Mouse (Mus musculus): ENCODE measurements around the gene Nol4l.
"Not testable (repeated sequence)": the region's sequence is repeated elsewhere in the genome, so short reads cannot be mapped to it uniquely, and the experiment has no call there.

Gene Nol4l

GRCm38 (mm10) chr2:153417841-153418240 is 111.9 kb downstream of the Nol4l start:
- DNase-seq (ENCODE audit: low spot score in 2 of 2), result no peak

GRCm38 (mm10) chr2:153414607-153415006 is 115.2 kb downstream of the Nol4l start:
- no peak for DNase-seq (ENCODE audit: low spot score in 2 of 2)

- no peak for DNase-seq (ENCODE audit: low spot score in 2 of 2)
These were observed 117.2 kb downstream of the Nol4l start for GRCm38 (mm10) chr2:153412563-153412962.

- DNase-seq (ENCODE audit: low spot score in 2 of 2), result no peak
These were observed 118.2 kb downstream of the Nol4l start for GRCm38 (mm10) chr2:153411557-153411956.

- DNase-seq (ENCODE audit: low spot score in 2 of 2), result no peak
These were observed 120.8 kb downstream of the Nol4l start for GRCm38 (mm10) chr2:153408971-153409370.

GRCm38 (mm10) chr2:153406882-153407281 is 122.9 kb downstream of the Nol4l start:
- no peak for DNase-seq (ENCODE audit: low spot score in 2 of 2)

- no peak for DNase-seq (ENCODE audit: low spot score in 2 of 2)
These were observed 124.9 kb downstream of the Nol4l start for GRCm38 (mm10) chr2:153404882-153405281.

- DNase-seq (ENCODE audit: low spot score in 2 of 2), result no peak
These were observed 125.7 kb downstream of the Nol4l start for GRCm38 (mm10) chr2:153404062-153404461.

- DNase-seq (ENCODE audit: low spot score in 2 of 2), result no peak
These were observed 130.6 kb downstream of the Nol4l start for GRCm38 (mm10) chr2:153399166-153399565.

GRCm38 (mm10) chr2:153397790-153398515 is 131.8 kb downstream of the Nol4l start:
- no peak for DNase-seq (ENCODE audit: low spot score in 2 of 2)

- DNase-seq (ENCODE audit: low spot score in 2 of 2), result no peak
These were observed 136.7 kb downstream of the Nol4l start for GRCm38 (mm10) chr2:153393045-153393444.

- no peak for DNase-seq (ENCODE audit: low spot score in 2 of 2)
These were observed 139.9 kb downstream of the Nol4l start for GRCm38 (mm10) chr2:153389831-153390230.

GRCm38 (mm10) chr2:153380479-153380878 is 149.3 kb downstream of the Nol4l start:
- DNase-seq (ENCODE audit: low spot score in 2 of 2), result no peak

- no peak for DNase-seq (ENCODE audit: low spot score in 2 of 2)
These were observed 154.4 kb downstream of the Nol4l start for GRCm38 (mm10) chr2:153375380-153375779.

GRCm38 (mm10) chr2:153370871-153371270 is 158.9 kb downstream of the Nol4l start:
- DNase-seq (ENCODE audit: low spot score in 2 of 2), result no peak

- not testable (repeated sequence) for DNase-seq (ENCODE audit: low spot score in 2 of 2)
These were observed 165.2 kb downstream of the Nol4l start for GRCm38 (mm10) chr2:153364531-153364930.

- DNase-seq (ENCODE audit: low spot score in 2 of 2), result no peak
These were observed 168.6 kb downstream of the Nol4l start for GRCm38 (mm10) chr2:153361101-153361710.

Measured in frontal cortex, postnatal 36 days (tissue).